Mouse (Mus musculus): ENCODE data around the gene Vmn1r171. TPM values are rescaled to one million over a fixed set of nuclear protein-coding genes. Genes with fewer than 3 reads are reported as not detected.
"Not testable (repeated sequence)": the region's sequence is repeated elsewhere in the genome, so short reads cannot be mapped to it uniquely, and the experiment has no call there.

Gene Vmn1r171
- polyA plus RNA-seq (2015; fragmentation: Nextera tagmentation; extraction: Ambion mirVana) = not detected in 2 replicates

DNA sequence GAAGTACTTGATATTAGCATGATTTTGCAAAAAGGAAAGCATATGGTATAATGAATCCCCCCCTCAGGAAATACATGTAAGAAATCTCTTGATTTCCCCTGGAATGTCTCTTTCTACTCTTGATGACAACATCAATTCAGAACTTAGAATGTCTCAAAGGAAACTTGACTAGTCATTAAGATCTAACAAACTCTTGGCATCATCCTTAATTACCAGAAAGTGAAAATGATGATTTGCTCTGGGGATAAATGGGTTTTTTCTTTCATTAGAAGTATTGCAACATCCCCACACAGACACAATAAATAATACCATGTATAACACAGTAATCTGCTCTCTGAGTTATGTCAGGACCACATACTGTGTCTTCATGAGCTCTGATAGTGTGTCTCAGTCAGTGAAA is at the start of gene Vmn1r171:
Gene Vmn1r171, plus strand, starts transcription at position 301 of the 400 bp plus-strand sequence.
- Histone ChIP-seq H3K4me3 (replicated peaks; ENCODE audit: low read depth, low read length) (no peak within 1 kb of the TSS), H3K27ac (no peak within 1 kb of the TSS), H3K27me3 (ENCODE audit: insufficient read depth, low read length) (no peaks in the 10 kb centered on the region), H3K36me3 (ENCODE audit: insufficient read depth, low read length) (no peaks in the 10 kb centered on the region), H3K4me2 (ENCODE audit: low read length) (no peak within 1 kb of the TSS), H3K4me1 (replicated peaks; ENCODE audit: insufficient read depth, low read length) (no peaks in the 10 kb centered on the region), H3K9ac (ENCODE audit: low read depth, low read length) (no peak within 1 kb of the TSS), H3K9me3 (replicated peaks; ENCODE audit: low read length) (no peaks in the 10 kb centered on the region)
- no peak for TF ChIP-seq CTCF (IDR thresholded peaks at IDR 0.05; ENCODE audit: low read depth)
- ATAC-seq (replicated peaks; ENCODE audit: low FRiP score, low read depth) (no peak), DNase-seq (ENCODE audit: low spot score) (no peak)

DNA sequence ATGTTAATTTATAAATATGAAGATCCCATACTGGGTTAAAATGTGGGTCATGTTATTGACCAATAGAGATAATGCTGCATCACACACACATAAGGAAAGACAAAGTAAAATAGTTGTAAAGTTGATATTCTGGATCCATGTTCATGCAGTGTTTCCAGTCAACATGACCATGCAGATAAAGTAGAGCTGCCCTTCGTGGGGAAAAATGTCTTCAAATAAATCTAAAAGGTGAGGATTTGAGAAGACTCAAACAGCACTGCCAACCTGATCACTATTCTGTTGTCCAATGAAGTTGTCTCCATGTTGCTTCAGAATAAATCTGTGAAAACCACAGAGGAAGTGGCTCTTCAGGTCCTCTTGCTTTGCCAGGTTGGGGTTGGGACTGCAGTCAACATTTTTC is 24.6 kb upstream of the Vmn1r171 start, which contains the start of gene Vmn1r170:
Gene Vmn1r170, plus strand, starts transcription at position 301 of the 400 bp plus-strand sequence.
- 36% methylated on average over 1 of the region's 1 CpGs for WGBS
- ATAC-seq (replicated peaks; ENCODE audit: low FRiP score, low read depth); H3K4me3 ChIP-seq (replicated peaks; ENCODE audit: low read depth, low read length); H3K36me3 ChIP-seq (ENCODE audit: insufficient read depth, low read length); H3K27me3 ChIP-seq (ENCODE audit: insufficient read depth, low read length); H3K9ac ChIP-seq (ENCODE audit: low read depth, low read length); H3K4me2 ChIP-seq (ENCODE audit: low read length); H3K27ac ChIP-seq; H3K4me1 ChIP-seq (replicated peaks; ENCODE audit: insufficient read depth, low read length); H3K9me3 ChIP-seq (replicated peaks; ENCODE audit: low read length); DNase-seq (ENCODE audit: low spot score): not testable (repeated sequence)

DNA sequence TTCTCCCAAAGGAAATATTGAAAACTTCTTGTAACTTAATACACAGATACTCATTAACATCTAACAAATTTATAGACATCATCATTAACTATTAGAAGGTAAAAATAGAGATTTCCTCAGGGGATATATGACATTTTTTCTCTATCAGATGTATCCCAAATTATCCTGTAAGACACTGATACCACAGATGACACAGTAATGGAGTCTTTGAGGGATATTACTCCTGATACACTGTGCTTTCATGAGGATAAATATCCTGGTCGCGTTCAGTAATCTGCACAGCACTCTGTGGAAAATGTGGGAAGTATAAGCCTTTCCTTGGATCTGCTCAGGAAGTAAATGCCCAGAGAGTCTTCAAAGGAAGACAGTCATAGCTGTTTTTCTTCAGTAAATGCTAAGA is 27.5 kb downstream of the Vmn1r171 start, which contains the start of gene Vmn1r172:
Gene Vmn1r172, plus strand, starts transcription at position 301 of the 400 bp plus-strand sequence.
- Histone ChIP-seq H3K4me3 (replicated peaks; ENCODE audit: low read depth, low read length) (no peak within 1 kb of the TSS), H3K4me1 (replicated peaks; ENCODE audit: insufficient read depth, low read length) (no peaks in the 10 kb centered on the region), H3K9me3 (replicated peaks; ENCODE audit: low read length) (no peaks in the 10 kb centered on the region), H3K9ac (ENCODE audit: low read depth, low read length) (no peak within 1 kb of the TSS), H3K27me3 (ENCODE audit: insufficient read depth, low read length) (no peaks in the 10 kb centered on the region), H3K4me2 (ENCODE audit: low read length) (no peak within 1 kb of the TSS), H3K36me3 (ENCODE audit: insufficient read depth, low read length) (no peaks in the 10 kb centered on the region), H3K27ac (no peak within 1 kb of the TSS)
- DNase-seq (ENCODE audit: low spot score) (no peak), ATAC-seq (replicated peaks; ENCODE audit: low FRiP score, low read depth) (no peak)
- WGBS = 70% methylated on average over 2 of the region's 2 CpGs
- TF ChIP-seq CTCF (IDR thresholded peaks at IDR 0.05; ENCODE audit: low read depth) = no peak

Other genes with a start within 250 kb of the Vmn1r171 start
- not detected in 2 replicates for gene Nlrp5, start 244.8 kb upstream of the Vmn1r171 start, polyA plus RNA-seq (2015; fragmentation: Nextera tagmentation; extraction: Ambion mirVana)
- gene Vmn1r167, start 123.5 kb upstream of the Vmn1r171 start, polyA plus RNA-seq (2015; fragmentation: Nextera tagmentation; extraction: Ambion mirVana) = not detected in 2 replicates
- gene Vmn1r168, start 91.0 kb upstream of the Vmn1r171 start, polyA plus RNA-seq (2015; fragmentation: Nextera tagmentation; extraction: Ambion mirVana) = not detected in 2 replicates
- gene Vmn1r169, start 55.2 kb upstream of the Vmn1r171 start, polyA plus RNA-seq (2015; fragmentation: Nextera tagmentation; extraction: Ambion mirVana) = not detected in 2 replicates
- gene Vmn1r170, start 24.5 kb upstream of the Vmn1r171 start, polyA plus RNA-seq (2015; fragmentation: Nextera tagmentation; extraction: Ambion mirVana) = not detected in 2 replicates
- not detected in 2 replicates for gene Vmn1r172, start 27.6 kb downstream of the Vmn1r171 start, polyA plus RNA-seq (2015; fragmentation: Nextera tagmentation; extraction: Ambion mirVana)
- gene Vmn1r173, start 70.0 kb downstream of the Vmn1r171 start, polyA plus RNA-seq (2015; fragmentation: Nextera tagmentation; extraction: Ambion mirVana) = not detected in 2 replicates
- not detected in 2 replicates for gene Vmn1r174, start 121.5 kb downstream of the Vmn1r171 start, polyA plus RNA-seq (2015; fragmentation: Nextera tagmentation; extraction: Ambion mirVana)
- not detected in 2 replicates for gene Vmn1r175, start 179.9 kb downstream of the Vmn1r171 start, polyA plus RNA-seq (2015; fragmentation: Nextera tagmentation; extraction: Ambion mirVana)
- gene Vmn1r176, start 206.7 kb downstream of the Vmn1r171 start, polyA plus RNA-seq (2015; fragmentation: Nextera tagmentation; extraction: Ambion mirVana) = not detected in 2 replicates
- gene Vmn1r177, start 235.7 kb downstream of the Vmn1r171 start, polyA plus RNA-seq (2015; fragmentation: Nextera tagmentation; extraction: Ambion mirVana) = not detected in 2 replicates